Mouse (Mus musculus): ENCODE measurements around the gene Rapgef3. TPM values are rescaled to one million over a fixed set of nuclear protein-coding genes. Genes with fewer than 3 reads are reported as not detected.

Gene Rapgef3
- total RNA-seq, 2 experiments from 2014 or later: 6.2 to 9.7 TPM

DNA sequence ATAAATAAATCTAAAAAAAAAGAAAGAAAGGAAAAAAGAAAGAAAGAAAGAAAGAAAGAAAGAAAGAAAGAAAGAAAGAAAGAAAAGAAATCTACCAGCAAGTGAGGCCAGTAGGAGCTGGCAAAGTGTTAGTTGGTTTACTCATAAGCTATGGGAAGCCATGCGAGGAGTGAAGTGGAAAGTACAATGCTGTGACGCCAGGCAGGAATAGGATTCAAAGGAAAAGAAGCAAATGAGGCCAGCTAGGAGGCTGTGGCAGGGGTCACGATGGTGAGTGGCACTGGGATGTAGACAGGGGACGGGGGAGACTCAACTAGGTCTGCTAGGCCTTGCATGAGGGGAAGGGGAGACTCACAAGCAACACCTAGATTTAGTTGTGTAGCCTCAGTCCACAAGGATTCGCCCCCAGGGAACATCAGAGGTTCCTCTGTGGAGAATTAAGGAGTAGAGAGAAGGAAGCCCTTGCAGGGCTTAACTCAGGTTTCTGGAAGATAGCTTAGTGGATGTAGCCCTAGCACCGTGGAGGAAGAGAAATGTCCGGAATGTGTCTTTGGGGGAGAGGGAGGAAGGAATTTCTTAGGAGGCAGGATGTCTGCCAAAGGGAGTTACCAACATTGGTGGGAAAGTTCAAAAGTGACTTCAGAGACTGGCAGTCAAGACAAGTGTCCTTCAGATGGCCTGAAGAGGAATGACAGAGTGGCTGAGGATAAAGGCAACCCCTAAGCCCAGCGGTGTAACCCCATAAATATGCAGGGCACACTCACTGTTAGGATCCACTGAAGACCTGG, 10.7 kb upstream of the Rapgef3 start, which contains the start of gene Slc48a1:
Gene Slc48a1, plus strand, starts transcription at position 210 of the 788 bp plus-strand sequence.
- DNase-seq: no peak
- intact Hi-C loops (cut with DNase I; ENCODE audit: low total_unique reads): no loop called here

DNA sequence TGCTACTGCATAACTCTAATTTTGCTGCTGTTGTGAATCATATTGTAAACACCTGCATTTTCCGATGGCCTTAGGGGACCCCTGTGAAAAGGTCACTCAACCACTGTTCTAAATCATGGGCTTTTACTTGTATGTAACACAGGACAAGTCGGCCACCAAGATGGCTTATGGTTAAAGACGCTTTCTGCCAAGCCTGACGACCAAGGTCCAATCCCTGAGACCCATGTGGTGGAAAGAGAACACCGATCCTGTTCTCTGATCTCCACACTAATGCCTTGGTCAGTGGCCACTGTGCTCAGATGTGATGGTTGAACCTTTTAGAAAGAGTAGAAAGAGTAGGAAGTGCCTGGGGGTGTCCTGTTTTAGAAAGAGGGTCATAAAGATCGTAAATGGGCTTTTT, 9.1 kb upstream of the Rapgef3 start:
- DNase-seq: no peak
- intact Hi-C loops (cut with DNase I; ENCODE audit: low total_unique reads): no loop called here

DNA sequence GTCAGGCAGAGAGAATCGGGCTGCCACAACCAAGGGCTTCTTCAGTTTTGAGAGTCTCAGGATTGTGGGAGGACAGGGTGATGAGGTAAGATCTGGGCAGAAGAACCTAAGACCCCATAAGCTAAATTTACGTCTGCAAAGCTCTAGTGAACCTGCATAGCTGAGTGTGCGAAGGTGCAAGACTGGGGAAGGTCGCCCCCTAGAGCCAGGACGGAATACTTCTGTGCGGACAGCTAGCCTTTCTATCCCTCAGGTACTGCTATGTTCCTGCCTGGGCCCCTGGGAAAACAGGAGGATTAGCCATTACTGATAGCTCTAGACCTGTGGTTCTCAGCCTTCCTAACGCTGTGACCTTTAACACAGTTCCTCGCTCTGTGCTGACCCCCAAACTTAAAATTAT, 8.7 kb upstream of the Rapgef3 start:
- DNase-seq: peak; percentile 73
- intact Hi-C loops (cut with DNase I; ENCODE audit: low total_unique reads): no loop called here

DNA sequence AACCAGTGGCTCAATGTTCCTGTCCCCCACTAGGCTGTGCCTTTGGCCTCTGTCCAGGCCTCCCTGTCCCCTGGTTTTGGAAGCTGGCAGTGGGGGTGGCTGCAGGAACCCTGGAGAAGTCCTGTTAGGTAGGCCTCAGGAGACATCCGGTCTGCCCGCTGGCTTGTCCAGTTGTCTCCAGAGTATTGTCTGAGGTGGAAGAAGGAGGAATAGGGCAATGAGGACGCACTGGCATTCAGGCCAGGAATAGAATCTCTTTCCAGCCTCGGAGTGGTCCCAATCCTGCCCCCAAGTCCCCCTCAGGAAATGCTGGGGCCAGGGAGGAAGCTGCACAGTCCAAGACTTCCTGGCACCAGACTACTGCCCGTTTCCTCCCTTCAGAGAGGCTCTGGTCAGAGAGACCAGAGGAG, 6.2 kb upstream of the Rapgef3 start:
- DNase-seq: no peak
- intact Hi-C loops (cut with DNase I; ENCODE audit: low total_unique reads): loop anchor here (2.0 kb wide), 1 partner anchor 55 kb away; no protein-coding TSS in a partner anchor

DNA sequence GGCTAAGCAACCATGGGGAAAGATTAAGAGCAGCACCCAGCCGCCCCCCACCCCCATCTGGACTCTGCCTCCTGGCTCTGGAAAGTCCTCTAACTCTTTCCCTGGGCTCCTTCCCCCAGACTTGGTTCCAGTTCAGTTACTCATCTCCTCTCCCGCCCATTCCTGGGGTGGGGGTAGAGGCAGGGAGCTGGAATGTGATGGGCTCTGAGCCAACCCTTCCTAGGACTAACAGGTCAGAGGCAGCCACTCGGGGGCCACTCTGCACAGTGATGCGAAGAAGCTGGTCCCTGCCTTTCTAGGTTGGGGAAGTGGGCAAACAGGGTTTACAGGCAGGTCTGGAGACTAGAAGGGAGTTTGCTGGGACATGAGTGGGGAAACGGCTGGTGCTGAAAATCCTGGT, 5.3 kb upstream of the Rapgef3 start:
- DNase-seq: peak; percentile 73
- intact Hi-C loops (cut with DNase I; ENCODE audit: low total_unique reads): no loop called here

DNA sequence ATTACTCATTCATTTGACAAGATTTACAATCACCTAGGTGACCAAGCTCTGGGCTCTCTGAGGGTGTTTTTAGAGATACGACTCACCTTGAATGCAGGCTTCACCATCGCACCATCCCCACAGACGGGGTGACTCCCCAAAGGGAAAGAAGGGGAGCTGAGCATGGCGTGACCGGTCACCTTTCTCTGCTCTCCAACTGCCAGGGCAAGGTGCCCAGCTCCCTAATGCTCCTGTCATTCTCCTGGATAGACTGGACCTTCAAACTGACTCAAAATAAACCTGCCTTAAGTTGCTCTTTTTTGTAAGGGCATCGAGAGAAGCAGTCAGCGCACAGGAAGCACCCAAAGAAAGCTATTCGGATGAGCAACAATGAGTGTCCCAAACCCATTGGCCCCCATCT, 2.5 kb upstream of the Rapgef3 start:
- intact Hi-C loops (cut with DNase I; ENCODE audit: low total_unique reads): no loop called here
- no peak for DNase-seq

DNA sequence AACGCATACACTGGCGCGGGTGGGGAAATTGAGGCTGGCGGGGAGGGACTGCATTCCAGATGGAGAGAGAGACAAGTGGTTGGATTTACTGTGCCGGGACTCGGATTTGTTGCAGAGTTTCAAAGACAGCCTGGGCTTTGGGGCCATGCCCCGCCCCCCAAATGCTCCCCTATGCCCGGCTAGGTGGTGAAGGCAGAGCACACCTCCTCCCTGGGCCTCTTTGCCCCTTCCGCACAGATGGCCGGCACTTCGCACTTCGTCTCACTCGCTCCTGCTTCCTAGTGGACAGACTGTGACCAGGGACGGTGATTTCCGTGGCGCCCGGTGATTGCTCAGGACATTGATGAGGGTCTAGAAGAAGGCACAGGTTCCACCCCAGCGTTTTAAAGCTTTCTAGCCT, 420 bp upstream of the Rapgef3 start:
- intact Hi-C loops (cut with DNase I; ENCODE audit: low total_unique reads): no loop called here
- no peak for DNase-seq

DNA sequence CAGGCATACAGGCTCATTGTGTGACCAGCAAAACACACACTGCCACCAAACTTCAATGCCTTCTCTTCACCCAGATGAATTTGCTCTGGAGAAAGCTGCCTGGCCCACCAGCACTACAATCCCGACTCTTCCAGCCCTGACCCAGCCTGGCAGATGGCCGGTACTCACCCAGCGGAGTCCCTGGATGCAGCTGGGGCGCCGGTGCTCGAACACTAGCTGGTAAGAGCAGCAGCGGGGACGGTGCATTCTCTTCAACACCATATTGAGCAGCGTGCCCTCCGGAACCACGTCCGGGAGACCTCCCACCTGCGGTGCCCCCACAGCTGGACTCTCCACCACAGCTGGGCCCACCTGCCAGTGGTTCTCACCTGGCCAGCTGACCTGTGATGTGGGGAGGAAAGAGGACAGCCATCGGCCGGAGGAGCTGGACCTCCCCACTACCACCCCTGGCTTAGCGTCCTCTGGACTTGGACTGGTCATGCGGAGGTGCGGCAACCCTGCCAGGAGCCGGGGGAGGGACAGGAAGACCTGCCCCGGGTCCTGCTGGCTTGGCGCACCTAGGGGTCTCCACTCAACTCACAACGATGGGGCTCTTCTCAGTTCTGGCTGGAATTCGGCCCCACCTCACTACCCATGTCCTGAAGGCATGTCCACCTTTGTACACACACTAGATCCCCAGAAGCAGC, 1.0 kb downstream of the Rapgef3 start:
- no peak for DNase-seq
- intact Hi-C loops (cut with DNase I; ENCODE audit: low total_unique reads): no loop called here

DNA sequence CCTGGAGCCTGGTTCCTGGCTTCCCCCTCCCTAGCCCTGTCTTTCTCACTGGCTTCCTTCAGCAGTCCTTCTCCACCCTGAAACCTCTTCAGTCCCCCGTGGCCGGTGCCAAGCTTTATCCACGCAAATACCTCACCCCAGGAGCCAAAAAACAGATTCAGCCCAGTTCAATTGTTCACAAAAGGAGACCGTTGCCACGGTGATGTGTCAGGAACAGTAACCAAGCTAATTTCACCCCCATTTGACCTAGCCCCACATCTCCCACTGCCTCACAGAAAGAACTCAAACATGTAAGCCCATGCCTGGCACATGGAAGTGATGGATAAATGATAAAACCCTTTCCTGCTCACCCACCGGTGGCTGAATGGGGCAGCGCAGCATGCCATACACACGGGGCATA, 1.6 kb downstream of the Rapgef3 start:
- intact Hi-C loops (cut with DNase I; ENCODE audit: low total_unique reads): no loop called here
- DNase-seq: no peak

DNA sequence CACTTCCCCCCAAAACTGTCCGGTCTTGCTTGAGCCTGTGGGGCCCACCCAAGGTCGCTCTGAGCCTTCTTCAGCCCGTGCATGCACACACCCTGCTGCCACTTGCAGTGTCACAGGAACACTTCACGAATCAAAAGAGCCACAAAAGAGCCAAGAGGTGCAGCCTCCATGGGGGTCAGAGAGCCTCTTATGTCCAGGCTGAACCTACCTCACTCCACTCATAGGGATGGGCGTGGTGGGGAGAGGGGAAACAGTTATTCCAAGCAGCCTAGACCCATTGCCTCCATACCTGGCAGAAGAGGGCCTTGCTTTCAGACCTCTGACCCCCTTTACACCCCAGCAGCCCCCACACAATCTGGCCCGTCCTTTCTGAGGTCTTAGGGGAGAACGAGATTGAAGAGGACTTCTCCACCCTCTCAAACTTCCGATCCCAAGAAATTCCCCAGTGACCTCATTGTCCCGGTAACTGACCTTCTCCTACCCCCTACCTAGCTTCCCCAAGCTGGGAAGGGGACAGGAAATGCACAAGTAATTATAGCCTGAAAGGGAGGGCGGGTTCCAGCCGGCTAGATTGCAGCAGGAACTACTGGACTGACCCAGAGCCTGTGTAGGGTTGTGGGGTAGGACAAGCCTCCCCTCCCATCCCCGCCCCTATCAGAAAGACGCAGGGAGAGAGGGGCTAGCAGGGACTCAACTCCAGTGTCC, 2.5 kb downstream of the Rapgef3 start:
- DNase-seq: no peak
- intact Hi-C loops (cut with DNase I; ENCODE audit: low total_unique reads): no loop called here

DNA sequence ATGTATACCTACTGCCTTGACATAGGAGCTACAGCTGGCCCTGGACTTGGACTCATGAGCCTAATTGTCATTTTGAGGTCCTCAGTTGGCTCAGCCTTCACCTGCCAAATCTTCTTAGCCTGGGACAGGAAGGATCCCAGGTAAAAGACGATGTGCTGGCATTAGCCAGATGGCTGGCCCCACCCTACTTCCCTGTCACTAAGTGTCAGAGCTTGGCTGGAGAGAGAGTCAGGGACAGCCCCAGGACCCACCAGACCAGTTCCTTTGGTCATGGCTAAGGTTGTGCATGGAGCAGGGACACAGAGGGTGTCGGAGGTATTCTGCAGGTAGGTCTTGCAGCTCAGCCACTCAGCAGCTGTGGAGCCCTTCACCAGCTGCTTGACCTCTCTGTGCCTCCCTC, 3.2 kb downstream of the Rapgef3 start:
- DNase-seq: no peak

DNA sequence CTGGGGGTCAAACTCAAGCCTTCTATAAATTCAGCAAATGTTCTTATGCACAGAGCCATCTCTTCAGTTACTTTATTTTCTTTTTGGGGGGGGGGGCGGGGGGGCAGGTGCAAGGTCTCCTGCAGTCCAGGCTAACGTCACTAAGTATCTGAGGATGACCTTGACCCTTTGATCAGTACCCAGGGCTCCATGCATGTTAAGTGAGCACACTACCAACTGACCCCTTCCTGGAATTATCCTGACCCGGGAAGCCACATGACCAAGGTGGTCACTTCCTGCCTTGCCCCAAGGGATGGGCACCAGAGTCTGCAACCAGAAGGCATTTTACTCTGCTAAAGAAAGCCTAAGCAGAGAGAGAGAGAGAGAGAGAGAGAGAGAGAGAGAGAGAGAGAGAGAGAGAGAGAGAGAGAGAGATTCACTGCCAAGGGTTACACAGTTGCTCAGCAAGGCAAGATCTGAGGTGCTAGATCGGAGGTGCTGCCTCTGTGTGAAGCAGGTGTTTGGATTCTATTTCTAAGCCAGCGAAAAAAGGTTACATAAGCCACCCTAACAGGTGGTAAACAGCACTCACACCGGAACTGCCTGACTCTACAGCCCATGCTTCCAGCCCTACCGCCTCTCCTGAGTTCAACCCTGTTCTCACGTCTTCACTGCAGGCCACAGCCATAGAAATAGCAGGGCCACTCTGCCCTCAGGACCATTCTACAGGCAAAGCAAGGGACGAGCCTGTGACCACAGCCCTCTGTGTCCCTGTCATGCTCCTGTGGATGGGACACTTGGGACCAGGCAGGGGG, 4.3 kb downstream of the Rapgef3 start:
- intact Hi-C loops (cut with DNase I; ENCODE audit: low total_unique reads): no loop called here
- DNase-seq: no peak

More for the DNA sequence above, 3.2 kb downstream of the Rapgef3 start:
- intact Hi-C loops (cut with DNase I; ENCODE audit: low total_unique reads): no loop called here

DNA sequence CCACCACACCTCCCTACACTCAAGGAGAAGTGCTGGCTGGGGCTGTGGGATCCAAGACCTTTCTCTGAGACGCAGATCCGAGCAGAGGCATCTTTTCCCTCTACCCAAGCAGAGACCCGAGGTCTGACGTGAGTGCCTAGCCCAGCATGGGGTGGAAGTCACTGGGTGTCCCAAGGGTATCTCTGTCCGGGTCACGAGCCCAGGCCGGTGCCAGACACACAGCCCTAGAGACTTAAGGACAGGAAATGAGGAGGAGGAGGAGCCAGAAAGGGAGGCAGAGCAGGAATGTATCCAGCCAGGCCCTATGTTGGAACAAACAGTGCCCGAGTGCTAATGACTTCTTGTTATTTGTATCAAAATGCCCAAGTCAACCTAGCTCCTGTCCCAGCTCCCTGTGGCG, 5.0 kb downstream of the Rapgef3 start:
- intact Hi-C loops (cut with DNase I; ENCODE audit: low total_unique reads): no loop called here
- DNase-seq: no peak

DNA sequence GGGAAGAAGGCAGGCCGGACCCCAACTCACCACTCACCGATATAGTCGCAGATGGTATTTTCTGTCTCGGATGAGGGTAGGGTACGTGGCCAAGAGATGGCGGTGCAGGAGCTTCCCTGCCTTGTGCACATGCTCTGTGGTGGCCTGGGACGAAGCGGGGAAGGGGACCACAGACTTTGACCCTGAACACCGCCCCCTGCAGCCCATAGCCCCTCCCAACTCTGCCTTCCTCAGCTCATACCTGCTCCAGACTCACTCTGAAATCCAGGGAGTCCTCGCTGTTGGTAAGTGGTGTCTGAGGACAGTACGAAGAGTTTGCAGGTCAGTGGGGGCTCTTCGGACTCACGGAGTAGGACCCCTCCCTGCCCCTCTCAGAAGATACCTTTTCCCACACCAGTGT, 6.3 kb downstream of the Rapgef3 start:
- intact Hi-C loops (cut with DNase I; ENCODE audit: low total_unique reads): no loop called here
- no peak for DNase-seq

DNA sequence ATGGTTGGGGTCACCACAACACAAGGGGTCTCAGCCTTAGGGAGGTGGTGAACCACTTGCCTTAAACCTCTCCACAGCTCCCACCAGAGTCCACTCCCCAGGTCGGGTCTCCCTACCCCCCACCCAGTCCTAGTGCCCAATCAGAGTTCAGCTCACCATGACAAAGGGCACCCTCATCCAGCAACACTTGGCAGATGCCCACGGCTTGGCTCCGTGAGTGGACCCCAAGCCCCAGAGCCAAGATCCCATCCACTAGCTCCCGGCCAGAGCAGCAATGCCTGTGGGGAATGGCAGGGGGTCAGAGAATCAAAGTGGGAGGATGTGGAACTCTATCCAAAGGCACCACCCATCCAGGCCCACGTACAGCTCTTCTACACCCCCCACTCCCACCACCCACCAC, 6.8 kb downstream of the Rapgef3 start:
- intact Hi-C loops (cut with DNase I; ENCODE audit: low total_unique reads): no loop called here
- DNase-seq: no peak

DNA sequence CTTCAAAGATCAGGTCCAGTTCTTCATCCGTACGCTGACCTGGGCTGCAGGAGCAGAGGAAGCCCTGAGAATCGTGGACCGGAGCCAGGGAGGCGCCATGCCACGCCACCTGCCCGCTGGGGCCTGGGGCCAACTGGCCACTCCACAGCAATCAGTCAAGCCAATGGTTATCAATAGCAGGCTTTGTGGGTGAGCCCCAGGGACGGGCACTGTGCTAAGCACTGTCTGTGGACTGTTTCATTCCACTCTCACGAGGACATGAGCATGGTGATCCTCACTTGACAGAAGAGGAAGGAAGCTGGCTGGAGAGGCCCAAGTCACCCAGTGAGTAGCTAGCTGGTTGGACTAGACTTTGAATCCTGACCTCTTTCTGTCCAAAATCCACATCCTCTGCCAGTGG, 7.8 kb downstream of the Rapgef3 start:
- intact Hi-C loops (cut with DNase I; ENCODE audit: low total_unique reads): no loop called here
- no peak for DNase-seq

DNA sequence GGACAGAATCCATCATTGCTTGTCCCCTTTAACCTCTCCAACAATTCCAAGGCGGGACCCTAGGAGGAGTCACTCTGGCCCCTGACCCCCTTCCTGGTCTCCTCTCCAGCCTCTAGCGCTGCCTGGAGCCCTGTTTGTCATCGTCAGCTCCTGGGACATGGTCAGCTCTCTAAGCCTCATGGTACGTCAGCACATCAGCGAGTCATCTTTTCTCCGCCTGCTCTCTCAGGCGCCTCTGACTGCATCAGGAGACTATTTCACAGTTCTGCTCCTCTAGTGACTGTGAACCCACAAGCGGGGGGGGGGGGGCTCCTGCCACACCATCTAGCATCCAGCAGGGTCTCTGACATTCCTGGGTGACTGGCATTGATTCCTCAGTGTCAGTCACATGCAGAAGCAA, 12.4 kb downstream of the Rapgef3 start:
- intact Hi-C loops (cut with DNase I; ENCODE audit: low total_unique reads): no loop called here
- no peak for DNase-seq

DNA sequence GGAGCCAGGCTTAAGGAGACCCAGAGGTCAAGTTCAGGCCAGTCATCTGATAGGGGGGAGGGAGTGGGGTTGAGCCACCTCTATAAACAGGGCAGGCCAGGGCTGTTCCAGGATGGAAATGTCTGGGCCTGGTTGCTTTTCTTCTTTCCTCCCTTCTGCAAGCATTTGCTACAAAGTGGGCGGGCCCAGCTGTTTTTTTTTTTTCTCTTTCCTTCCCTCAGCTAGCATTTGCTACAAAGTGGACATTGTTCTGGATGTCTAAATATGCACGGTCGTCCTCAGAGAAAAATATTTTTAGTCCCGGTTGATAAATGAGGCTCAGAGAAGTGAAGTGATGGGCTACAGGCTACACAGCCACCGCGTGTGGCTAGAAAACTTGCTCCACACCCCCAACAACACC, 13.3 kb downstream of the Rapgef3 start:
- intact Hi-C loops (cut with DNase I; ENCODE audit: low total_unique reads): no loop called here
- no peak for DNase-seq

DNA sequence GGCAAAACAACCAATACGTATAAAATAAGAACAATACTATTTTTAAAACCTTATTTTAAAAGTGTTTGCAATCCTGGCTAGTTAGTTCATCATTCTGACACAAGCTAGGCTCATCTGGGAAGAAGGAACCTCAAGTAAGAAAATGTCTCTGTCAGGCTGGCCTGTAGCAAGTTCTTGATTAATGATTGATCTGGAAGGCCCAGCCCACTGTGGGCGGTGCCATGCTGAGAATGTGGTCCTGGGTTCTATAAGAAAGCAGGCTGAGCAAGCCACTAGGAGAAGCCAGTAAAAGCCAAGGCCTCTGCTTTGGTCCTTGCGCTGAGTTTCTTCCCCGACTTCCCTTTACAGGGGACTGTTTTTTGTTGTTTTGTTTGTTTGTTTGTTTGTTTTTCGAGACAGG, 15.3 kb downstream of the Rapgef3 start:
- DNase-seq: no peak
- intact Hi-C loops (cut with DNase I; ENCODE audit: low total_unique reads): no loop called here

DNA sequence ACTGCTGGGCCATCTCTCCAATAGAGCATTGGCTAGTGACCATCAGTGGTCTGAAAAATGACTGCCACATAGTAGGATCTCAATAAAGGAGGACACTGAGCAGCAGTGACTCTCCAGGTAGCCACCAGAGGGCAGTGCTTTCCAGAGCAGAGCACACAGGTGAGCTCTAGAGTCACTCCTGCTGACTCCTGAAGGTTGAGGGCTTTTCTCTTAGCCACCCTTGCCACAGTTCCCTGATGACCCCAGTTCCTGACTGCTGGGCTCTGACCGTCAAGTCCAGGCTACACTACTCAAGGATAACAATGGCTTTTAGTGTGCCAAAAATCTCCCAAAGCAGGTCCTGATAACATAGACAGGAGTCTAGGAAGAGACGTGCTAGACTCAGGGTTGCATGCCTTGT, 16.1 kb downstream of the Rapgef3 start:
- no peak for DNase-seq
- intact Hi-C loops (cut with DNase I; ENCODE audit: low total_unique reads): no loop called here
